ENCODE assay signal across 17 mouse cellular contexts in the genomic region with DNA sequence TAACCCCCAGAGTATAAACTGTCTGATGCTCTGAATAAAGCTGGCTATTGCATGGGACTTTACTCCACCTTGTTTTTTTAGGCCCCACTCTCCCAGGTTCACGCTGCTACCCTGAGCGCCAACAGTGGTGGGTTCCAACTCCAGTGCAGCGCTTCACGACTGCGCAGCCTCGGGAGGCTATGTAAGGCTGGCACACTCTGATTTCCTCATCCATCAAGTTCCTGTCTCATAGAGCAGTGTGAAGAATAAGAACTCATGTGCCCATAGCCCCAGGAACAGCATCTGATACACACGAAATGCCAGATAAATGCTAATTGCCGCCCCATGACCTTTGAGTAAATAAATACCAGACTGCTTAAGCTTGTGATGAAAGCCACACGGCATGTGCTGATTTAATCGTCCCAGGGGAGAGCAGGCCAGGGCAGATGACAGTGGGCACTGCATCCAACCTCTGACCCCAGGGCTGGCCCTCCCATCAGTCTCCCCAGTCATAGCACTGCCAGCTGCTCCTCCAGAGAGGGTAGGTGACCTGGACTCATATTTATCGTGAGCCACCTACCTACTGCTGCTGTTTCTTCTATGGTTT.
DNase-seq lines count a peak whose midpoint lies in the region; ATAC-seq lines count a peak whose summit lies in the region.
"Had no signal": no experiment of that assay in that cellular context is flagged by ENCODE, and none has a peak within 500 bp of the region (broad histone marks: within the 10 kb centered on the region; RNA-seq: fewer than 3 reads in every experiment).

No protein-coding gene starts in this region.

- WGBS in kidney, embryonic 16.5 days = 36% methylated on average over 11 of the region's 11 CpGs
- 47% methylated on average over 11 of the region's 11 CpGs for WGBS in hindbrain, embryonic 16.5 days

- H3K27ac ChIP-seq in kidney, embryonic 16.5 days (ENCODE audit: low read length) = no peak overlapping the region
- no peak overlapping the region for H3K27ac ChIP-seq in hindbrain, embryonic 16.5 days (ENCODE audit: low read depth, low read length)
- H3K27ac ChIP-seq: embryonic facial prominence, embryonic 15.5 days; heart, embryonic 13.5 days; midbrain, embryonic 12.5 days had no signal

- 0 out of 2 replicates have a peak, but pooled peaks have one; percentile 29 for ATAC-seq in kidney, embryonic 16.5 days (ENCODE audit: low FRiP score, low TSS enrichment)
- ATAC-seq in hindbrain, embryonic 16.5 days = peak; percentile 53; the same call in 1 of the 2 replicates
- no peak for ATAC-seq in frontal cortex, adult (ENCODE audit: low TSS enrichment)
- ATAC-seq: forebrain, embryonic 16.5 days; liver, postnatal 0 days had no signal

- no peak overlapping the region for H3K4me2 ChIP-seq in kidney, embryonic 16.5 days (replicated peaks; ENCODE audit: low read depth, low read length)
- no peak overlapping the region for H3K4me2 ChIP-seq in hindbrain, embryonic 16.5 days (ENCODE audit: low read length)
- H3K4me2 ChIP-seq: embryonic facial prominence, embryonic 15.5 days; heart, embryonic 13.5 days; midbrain, embryonic 12.5 days had no signal

- no peak overlapping the region for H3K4me3 ChIP-seq in kidney, embryonic 16.5 days (ENCODE audit: low read length)
- H3K4me3 ChIP-seq in hindbrain, embryonic 16.5 days (ENCODE audit: low read length) = no peak overlapping the region
- H3K4me3 ChIP-seq: embryonic facial prominence, embryonic 15.5 days; heart, embryonic 13.5 days; midbrain, embryonic 12.5 days had no signal

- H3K27me3 ChIP-seq in kidney, embryonic 16.5 days (ENCODE audit: insufficient read depth, low read length) = no peaks in the 10 kb centered on the region
- H3K27me3 ChIP-seq in hindbrain, embryonic 16.5 days (replicated peaks; ENCODE audit: control insufficient read depth, insufficient read depth, low read length) = no peaks in the 10 kb centered on the region
- H3K27me3 ChIP-seq: heart, embryonic 13.5 days had no signal

- H3K4me1 ChIP-seq in kidney, embryonic 16.5 days (ENCODE audit: insufficient read depth, low read length) = no peaks in the 10 kb centered on the region
- peaks cover 4% of the 10 kb centered on the region; the same call in 1 of the 2 replicates for H3K4me1 ChIP-seq in hindbrain, embryonic 16.5 days (ENCODE audit: control insufficient read depth, insufficient read depth, low read depth, low read length)
- H3K4me1 ChIP-seq: embryonic facial prominence, embryonic 15.5 days; midbrain, embryonic 12.5 days had no signal

- DNase-seq in kidney, postnatal 25 days = no peak
- DNase-seq in urinary bladder, postnatal 14 days (ENCODE audit: low spot score) = peak; percentile 14
- no peak for DNase-seq in urinary bladder, postnatal 4 days (ENCODE audit: low spot score in 2 of 2)
- DNase-seq in yolk sac, embryonic 10.5 days (ENCODE audit: low spot score) = peak; percentile 42
- no peak for DNase-seq in lung, postnatal 25 days (ENCODE audit: low spot score)
- DNase-seq: cerebellum, adult 11-12 months; gastrocnemius, postnatal 36 days; left cerebral cortex, postnatal 4 days; liver, postnatal 0 days; right cerebral cortex, postnatal 25 days had no signal

- H3K36me3 ChIP-seq in kidney, embryonic 16.5 days (ENCODE audit: insufficient read depth, low read length) = no peaks in the 10 kb centered on the region
- H3K36me3 ChIP-seq in hindbrain, embryonic 16.5 days (ENCODE audit: control insufficient read depth, insufficient read depth, low read length) = peaks cover 3% of the 10 kb centered on the region; the same call in 1 of the 2 replicates
- H3K36me3 ChIP-seq: embryonic facial prominence, embryonic 15.5 days; heart, embryonic 13.5 days; midbrain, embryonic 12.5 days had no signal

- no peak overlapping the region for H3K9ac ChIP-seq in kidney, embryonic 16.5 days (replicated peaks; ENCODE audit: low read length)
- H3K9ac ChIP-seq in hindbrain, embryonic 16.5 days (ENCODE audit: low read depth, low read length) = no peak overlapping the region
- H3K9ac ChIP-seq: embryonic facial prominence, embryonic 15.5 days; heart, embryonic 13.5 days; liver, postnatal 0 days; midbrain, embryonic 12.5 days had no signal

- no peaks in the 10 kb centered on the region for H3K9me3 ChIP-seq in kidney, embryonic 16.5 days (ENCODE audit: low read length)
- H3K9me3 ChIP-seq in hindbrain, embryonic 16.5 days (ENCODE audit: control insufficient read depth, low read length) = no peaks in the 10 kb centered on the region
- H3K9me3 ChIP-seq: embryonic facial prominence, embryonic 15.5 days; heart, embryonic 13.5 days; midbrain, embryonic 12.5 days had no signal

Comparison
In these comparisons a context has a peak if more than half of its experiments do, and no peak if none do; other contexts are left out.
1. DNase-seq: peak in urinary bladder, postnatal 14 days (single experiment) and yolk sac, embryonic 10.5 days (single experiment); none in kidney, postnatal 25 days (0 of 2), urinary bladder, postnatal 4 days (0 of 2) and lung, postnatal 25 days (single experiment).